Mouse (Mus musculus): ENCODE measurements at regions not wholly inside any gene's neighbourhood (a gene's known extent, or its start where the extent isn't known, plus 50 kb on each side); places are given as distances from the start of the nearest gene placed in this dataset.

DNA sequence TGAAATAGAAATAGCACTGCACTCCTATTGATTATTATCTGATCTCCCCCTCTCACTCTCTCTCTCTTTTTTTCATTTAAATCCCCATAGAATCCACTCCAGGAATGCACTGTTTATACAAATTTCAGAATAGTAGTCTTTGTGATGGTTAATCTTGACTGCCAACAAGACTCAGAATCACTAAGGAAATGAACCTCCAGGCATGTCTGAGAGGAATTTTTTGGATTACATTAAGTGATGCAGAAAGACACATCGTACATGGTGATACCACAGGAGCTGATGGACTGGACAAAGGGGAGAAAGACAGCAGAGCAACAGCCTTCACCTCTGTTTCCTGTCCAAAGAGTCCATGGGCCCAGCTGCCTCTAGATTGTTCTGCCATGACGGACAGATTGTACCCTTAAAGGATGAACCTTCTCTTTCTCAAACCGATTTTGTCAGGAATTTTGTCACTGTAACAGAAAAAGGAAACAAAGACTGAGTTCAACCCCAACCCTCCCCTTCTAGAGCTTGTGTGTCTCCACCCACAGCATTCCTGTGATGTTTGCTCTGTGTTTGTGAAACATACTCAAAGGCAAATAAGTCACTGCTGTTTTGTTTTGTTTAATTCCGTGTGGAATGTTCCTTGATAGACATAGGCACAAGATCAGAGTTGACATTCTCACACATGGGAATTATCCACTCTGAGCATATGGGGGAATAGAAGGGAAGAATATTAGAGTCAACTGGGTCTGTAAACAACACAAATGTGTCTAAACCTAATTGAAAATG is 59.1 kb upstream of the Gm34302 start:
- no peak for DNase-seq (ENCODE audit: low read depth, low spot score)

DNA sequence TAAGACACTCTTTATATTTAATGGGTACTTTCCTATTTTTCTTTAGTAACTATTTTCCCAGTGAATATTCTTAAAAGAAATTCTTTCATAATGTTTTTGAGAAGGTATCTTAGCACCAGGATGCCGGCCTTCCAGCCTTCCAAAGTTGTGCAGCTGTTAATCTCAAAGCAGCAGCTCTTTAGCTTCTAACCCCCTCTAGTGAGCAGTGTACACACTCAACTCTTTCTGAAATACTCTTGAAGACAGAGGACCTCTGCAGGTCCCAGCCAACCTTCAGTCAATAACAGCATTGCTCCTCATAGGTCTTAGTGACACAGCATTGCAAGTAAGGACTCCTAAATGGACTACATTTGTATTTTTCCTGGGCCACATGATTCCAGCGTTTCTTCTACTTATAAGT is 55.2 kb upstream of the Gm34302 start:
- no peak for DNase-seq (ENCODE audit: low read depth, low spot score)

DNA sequence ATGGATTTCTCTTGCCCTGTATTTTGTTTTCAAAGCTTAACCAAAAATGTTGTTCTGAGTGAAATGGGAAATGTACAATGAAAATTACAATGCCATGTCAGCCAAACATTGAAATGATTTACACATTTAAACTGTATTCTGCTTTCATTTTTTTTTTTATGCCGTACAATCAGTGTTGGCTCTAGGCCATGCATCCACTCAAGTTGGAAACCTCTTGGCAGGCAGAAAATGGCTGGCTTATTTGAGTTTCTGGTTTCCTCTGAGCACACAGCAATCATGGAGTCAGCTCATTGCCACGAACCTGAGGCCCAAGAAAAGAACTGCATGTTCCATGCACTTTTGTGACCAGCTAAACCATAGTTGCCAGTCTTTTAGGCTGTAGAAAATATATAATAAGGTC is 50.5 kb upstream of the Gm34302 start:
- no peak for DNase-seq (ENCODE audit: low read depth, low spot score)

Data from skeletal muscle tissue, adult 2 months (tissue).